Mouse (Mus musculus): Measurements from ENCODE around the gene Ntf5.
A peak's percentile ranks its signal among the peaks of the same experiment; 100 is the strongest.

Gene Ntf5

DNA sequence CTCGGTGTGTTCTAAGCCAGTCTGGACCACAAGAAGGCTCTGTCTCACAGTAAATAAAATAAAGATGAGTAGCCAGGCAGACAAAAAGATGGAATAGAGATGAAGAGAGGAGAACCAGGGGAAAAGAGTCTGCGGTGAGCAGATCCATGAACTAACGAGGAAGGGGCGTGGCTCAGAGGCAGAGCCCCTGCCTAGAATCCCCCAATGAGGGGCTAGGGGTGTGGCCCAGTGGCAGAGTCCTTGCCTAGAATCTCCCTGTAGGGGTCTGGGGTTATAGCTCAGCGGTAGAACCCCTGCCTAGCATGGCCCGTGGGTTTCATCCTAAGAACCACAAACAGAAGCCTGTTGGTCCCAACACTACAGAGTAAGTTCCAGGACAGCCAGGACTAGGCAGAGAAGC lies 23.6 kb downstream of the Ntf5 start:
- no peaks in the 10 kb centered on the region for H3K9me3 ChIP-seq (ENCODE audit: low read length)
- TF ChIP-seq CTCF (conservative IDR thresholded peaks at IDR 0.05; ENCODE audit: low read length) (no peak), POU5F1 (IDR thresholded peaks at IDR 0.05; ENCODE audit: borderline replicate concordance, low read length) (no peak), NANOG (IDR thresholded peaks at IDR 0.05; ENCODE audit: borderline replicate concordance, low read length) (no peak)
- H3K27me3 ChIP-seq (ENCODE audit: insufficient read depth, low read length) = no peaks in the 10 kb centered on the region
- H3K4me3 ChIP-seq (replicated peaks; ENCODE audit: low read length) = peak overlapping the region; percentile 80
- peaks cover 80% of the 10 kb centered on the region for H3K4me1 ChIP-seq (replicated peaks; ENCODE audit: low read depth, low read length)
- H3K36me3 ChIP-seq (ENCODE audit: insufficient read depth, low read length) = peaks cover 23% of the 10 kb centered on the region

DNA sequence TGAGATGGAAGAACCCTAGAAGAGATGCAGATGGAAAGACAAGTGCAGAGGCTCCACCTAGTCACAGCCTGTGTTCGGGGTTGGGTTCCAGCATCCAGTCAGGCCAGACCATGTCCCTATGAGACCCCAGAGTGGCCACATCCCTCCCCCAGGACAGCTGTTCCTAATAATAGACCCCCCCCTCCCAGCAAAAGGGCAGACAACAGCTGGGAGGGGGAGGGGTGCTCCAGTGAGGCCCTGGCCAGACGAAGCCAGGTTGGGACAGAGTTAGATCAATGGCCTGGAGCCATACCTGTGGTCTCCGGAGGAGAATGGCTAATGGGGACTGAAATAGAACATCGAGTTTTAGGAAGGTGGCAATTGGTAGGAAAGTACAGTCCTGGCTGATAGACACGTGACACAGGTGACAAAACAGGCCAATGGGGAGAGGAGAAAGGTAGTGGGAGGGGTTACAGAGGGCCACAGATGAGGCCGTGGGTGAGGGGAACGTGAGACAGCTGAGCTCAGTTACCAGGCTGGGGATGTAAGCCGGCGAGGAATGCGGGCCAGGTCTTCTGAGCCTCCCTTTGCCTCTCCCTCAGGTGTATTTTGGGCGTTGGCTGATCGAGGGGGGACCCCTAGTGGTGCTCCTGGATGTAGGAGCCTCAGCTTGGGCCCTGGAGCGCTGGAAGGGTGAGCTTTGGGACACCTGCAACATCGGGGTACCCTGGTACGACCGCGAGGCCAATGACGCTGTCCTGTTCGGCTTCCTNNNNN lies 24.2 kb downstream of the Ntf5 start, which contains the start of gene Ruvbl2:
Ruvbl2 (minus strand) TSS at position 576 of the 756 bp plus-strand sequence.
- Histone ChIP-seq H3K27me3 (ENCODE audit: insufficient read depth, low read length) (no peaks in the 10 kb centered on the region), H3K4me3 (replicated peaks; ENCODE audit: low read length) (peak within 1 kb of the TSS; percentile 80), H3K9me3 (ENCODE audit: low read length) (no peaks in the 10 kb centered on the region), H3K4me1 (replicated peaks; ENCODE audit: low read depth, low read length) (peaks cover 78% of the 10 kb centered on the region), H3K36me3 (ENCODE audit: insufficient read depth, low read length) (peaks cover 22% of the 10 kb centered on the region)
- TF ChIP-seq POU5F1 (IDR thresholded peaks at IDR 0.05; ENCODE audit: borderline replicate concordance, low read length) = no peak
- no peak for TF ChIP-seq NANOG (IDR thresholded peaks at IDR 0.05; ENCODE audit: borderline replicate concordance, low read length)
- TF ChIP-seq CTCF (conservative IDR thresholded peaks at IDR 0.05; ENCODE audit: low read length) = peak; percentile 19; the same call in 1 of the 2 replicates

DNA sequence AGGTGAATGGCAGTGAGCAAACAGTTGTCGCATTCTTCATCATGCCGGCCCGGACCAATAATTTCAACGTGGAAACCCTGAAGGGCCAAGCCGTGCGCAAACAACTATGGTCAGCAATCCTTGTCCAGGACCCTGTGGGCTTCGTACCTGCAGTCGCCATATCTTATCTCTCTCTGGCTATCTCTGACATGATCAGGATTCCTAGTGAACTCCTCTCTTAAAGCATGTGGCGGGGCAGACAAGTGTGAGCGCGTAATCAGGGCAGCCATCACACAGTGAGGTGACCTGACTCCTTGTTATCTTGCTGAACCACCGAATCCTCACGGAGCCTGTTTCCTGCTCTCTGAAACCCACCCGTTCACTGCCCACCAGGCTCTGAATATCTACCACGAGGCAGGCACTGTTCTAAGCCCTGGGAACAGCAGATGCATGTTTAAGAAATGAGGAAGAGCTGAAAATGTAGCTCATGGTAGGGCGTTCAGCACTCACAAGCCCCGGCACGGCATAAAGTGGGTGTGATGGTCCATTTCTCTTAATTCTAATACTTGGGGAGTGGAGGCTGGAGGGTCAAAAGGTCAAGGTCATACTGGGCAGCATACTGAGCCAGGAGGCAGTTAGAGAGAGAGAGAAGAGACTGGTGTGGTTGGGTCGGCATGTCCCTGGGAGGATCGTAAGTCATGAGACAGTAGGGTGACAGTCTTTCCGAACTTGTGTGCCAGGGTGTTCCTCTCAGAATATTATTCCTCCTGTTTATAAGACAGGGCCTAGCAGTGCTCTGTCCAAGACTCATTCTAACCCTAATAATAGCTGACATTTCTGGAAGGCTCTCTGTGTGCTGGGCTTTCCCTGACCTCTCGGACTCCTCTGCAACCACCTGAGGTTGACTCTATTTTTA lies 30.3 kb downstream of the Ntf5 start:
- Histone ChIP-seq H3K9me3 (ENCODE audit: low read length) (no peaks in the 10 kb centered on the region), H3K27me3 (ENCODE audit: insufficient read depth, low read length) (no peaks in the 10 kb centered on the region), H3K4me3 (replicated peaks; ENCODE audit: low read length) (no peak overlapping the region), H3K4me1 (replicated peaks; ENCODE audit: low read depth, low read length) (peaks cover 72% of the 10 kb centered on the region), H3K36me3 (ENCODE audit: insufficient read depth, low read length) (peaks cover 55% of the 10 kb centered on the region)
- TF ChIP-seq CTCF (conservative IDR thresholded peaks at IDR 0.05; ENCODE audit: low read length) (no peak), POU5F1 (IDR thresholded peaks at IDR 0.05; ENCODE audit: borderline replicate concordance, low read length) (no peak), NANOG (IDR thresholded peaks at IDR 0.05; ENCODE audit: borderline replicate concordance, low read length) (no peak)

DNA sequence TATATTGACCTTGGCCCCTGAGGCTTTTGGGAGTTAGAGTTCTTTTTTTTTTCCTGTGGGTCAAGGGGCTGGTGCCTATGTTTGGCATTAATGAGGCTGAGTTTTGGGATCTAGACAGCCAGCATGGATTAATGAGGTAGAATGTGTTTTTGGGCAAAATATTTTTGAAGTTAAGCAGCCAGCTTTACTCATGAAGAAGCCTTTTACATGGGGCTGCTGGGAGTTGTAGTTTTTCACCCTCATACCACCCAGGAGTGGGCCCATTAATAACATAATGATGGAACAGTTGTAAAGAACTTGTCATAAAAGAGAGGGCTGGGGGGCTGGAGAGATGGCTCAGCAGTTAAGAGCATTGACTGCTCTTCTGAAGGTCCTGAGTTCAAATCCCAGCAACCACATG lies 33.1 kb downstream of the Ntf5 start:
- Histone ChIP-seq H3K9me3 (ENCODE audit: low read length) (no peaks in the 10 kb centered on the region), H3K27me3 (ENCODE audit: insufficient read depth, low read length) (no peaks in the 10 kb centered on the region), H3K4me1 (replicated peaks; ENCODE audit: low read depth, low read length) (peaks cover 70% of the 10 kb centered on the region), H3K36me3 (ENCODE audit: insufficient read depth, low read length) (peaks cover 65% of the 10 kb centered on the region), H3K4me3 (replicated peaks; ENCODE audit: low read length) (no peak overlapping the region)
- TF ChIP-seq POU5F1 (IDR thresholded peaks at IDR 0.05; ENCODE audit: borderline replicate concordance, low read length) (no peak), NANOG (IDR thresholded peaks at IDR 0.05; ENCODE audit: borderline replicate concordance, low read length) (no peak), CTCF (conservative IDR thresholded peaks at IDR 0.05; ENCODE audit: low read length) (no peak)

DNA sequence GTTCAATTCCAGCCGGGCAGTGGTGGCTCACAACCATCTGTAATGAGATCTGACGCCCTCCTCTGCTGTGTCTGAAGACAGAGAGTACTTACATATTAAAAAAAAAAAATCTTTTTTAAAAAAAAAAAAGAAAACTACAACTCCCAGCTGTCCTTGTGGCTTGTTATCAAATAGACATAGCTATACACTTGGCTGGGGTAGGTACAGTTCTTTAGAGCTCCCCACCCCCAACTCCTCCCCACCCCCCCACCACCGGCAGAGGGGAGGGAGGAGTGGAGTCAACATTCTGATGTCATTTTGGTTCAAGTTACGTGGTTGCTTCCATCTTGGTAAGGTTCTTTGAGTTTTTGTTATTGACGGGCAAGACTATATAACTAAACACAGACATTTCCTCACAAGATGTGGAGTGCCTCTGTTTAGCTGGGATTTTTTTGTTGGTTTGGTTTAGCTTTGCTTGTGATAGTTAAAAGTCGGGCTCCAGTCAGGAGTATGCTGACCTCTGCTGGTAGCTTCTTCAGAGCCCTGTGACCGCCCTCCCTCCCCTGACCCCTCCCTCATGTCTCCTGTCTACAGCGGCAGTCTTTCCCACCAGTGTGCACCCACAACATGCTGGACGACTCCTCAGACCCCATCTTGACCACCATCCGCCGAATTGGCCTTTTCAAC lies 34.0 kb downstream of the Ntf5 start:
- no peak for TF ChIP-seq NANOG (IDR thresholded peaks at IDR 0.05; ENCODE audit: borderline replicate concordance, low read length)
- TF ChIP-seq POU5F1 (IDR thresholded peaks at IDR 0.05; ENCODE audit: borderline replicate concordance, low read length) = no peak
- peak; percentile 39 for TF ChIP-seq CTCF (conservative IDR thresholded peaks at IDR 0.05; ENCODE audit: low read length)

DNA sequence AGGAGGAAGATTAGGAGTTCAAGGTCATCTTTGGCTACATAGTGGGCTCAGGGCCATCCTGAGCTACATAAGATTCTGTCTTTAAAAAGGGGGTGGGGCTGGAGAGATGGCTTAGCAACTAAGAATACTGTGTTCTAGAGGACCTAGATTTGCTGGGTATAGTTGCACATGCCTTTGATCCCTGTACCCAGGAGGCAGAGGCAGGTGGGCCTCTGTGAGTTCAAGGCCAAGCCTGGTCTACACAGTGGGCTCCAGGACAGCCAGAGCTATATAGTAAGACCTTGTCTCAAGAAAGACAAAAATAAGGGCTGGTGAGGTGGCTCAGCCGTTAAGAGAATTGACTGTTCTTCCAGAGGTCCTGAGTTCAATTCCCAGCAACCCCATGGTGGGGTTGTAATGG lies 36.5 kb downstream of the Ntf5 start:
- Histone ChIP-seq H3K9me3 (ENCODE audit: low read length) (no peaks in the 10 kb centered on the region), H3K4me3 (replicated peaks; ENCODE audit: low read length) (no peak overlapping the region), H3K4me1 (replicated peaks; ENCODE audit: low read depth, low read length) (peaks cover 59% of the 10 kb centered on the region), H3K27me3 (ENCODE audit: insufficient read depth, low read length) (no peaks in the 10 kb centered on the region), H3K36me3 (ENCODE audit: insufficient read depth, low read length) (peaks cover 65% of the 10 kb centered on the region)
- no peak for TF ChIP-seq NANOG (IDR thresholded peaks at IDR 0.05; ENCODE audit: borderline replicate concordance, low read length)
- TF ChIP-seq CTCF (conservative IDR thresholded peaks at IDR 0.05; ENCODE audit: low read length) = no peak
- no peak for TF ChIP-seq POU5F1 (IDR thresholded peaks at IDR 0.05; ENCODE audit: borderline replicate concordance, low read length)

More for the DNA sequence above, 34.0 kb downstream of the Ntf5 start:
- peaks cover 69% of the 10 kb centered on the region for H3K36me3 ChIP-seq (ENCODE audit: insufficient read depth, low read length)
- H3K9me3 ChIP-seq (ENCODE audit: low read length) = no peaks in the 10 kb centered on the region
- H3K4me1 ChIP-seq (replicated peaks; ENCODE audit: low read depth, low read length) = peaks cover 74% of the 10 kb centered on the region
- H3K27me3 ChIP-seq (ENCODE audit: insufficient read depth, low read length) = no peaks in the 10 kb centered on the region
- H3K4me3 ChIP-seq (replicated peaks; ENCODE audit: low read length) = peak overlapping the region; percentile 50

DNA sequence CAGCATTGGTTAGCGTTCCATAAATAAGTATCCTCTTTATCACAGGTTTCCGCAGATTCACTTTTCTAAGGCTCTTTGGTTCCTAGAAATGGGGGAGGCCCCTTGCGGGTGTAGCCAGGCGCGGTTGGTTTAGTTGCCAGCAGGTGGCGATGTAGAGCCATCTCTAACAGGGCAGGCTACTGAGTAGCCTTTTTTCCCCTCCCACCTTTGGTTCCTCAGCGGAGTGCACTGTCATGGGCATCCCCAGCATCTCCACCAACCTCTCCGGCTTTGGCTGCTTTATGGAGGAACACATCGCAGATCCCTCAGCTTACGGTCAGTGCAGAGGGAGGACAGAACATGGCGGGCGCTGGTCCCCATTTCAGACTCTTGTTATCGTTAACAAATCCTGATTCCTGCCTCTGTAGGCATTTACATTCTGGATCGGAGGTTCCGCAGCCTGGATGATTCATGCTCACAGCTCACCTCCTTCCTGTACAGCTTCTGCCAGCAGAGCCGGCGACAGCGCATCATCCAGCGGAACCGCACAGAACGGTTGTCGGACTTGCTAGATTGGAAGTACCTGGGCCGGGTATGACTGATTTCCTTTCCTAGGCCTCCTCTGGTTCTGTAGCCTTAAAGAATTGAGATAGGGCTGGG lies 38.0 kb downstream of the Ntf5 start:
- Histone ChIP-seq H3K36me3 (ENCODE audit: insufficient read depth, low read length) (peaks cover 65% of the 10 kb centered on the region), H3K4me1 (replicated peaks; ENCODE audit: low read depth, low read length) (peaks cover 70% of the 10 kb centered on the region), H3K9me3 (ENCODE audit: low read length) (no peaks in the 10 kb centered on the region), H3K4me3 (replicated peaks; ENCODE audit: low read length) (peak overlapping the region; percentile 57), H3K27me3 (ENCODE audit: insufficient read depth, low read length) (no peaks in the 10 kb centered on the region)
- no peak for TF ChIP-seq NANOG (IDR thresholded peaks at IDR 0.05; ENCODE audit: borderline replicate concordance, low read length)
- TF ChIP-seq POU5F1 (IDR thresholded peaks at IDR 0.05; ENCODE audit: borderline replicate concordance, low read length) = no peak
- peak; percentile 95 for TF ChIP-seq CTCF (conservative IDR thresholded peaks at IDR 0.05; ENCODE audit: low read length)
